Mouse (Mus musculus) heart, postnatal 25 days (tissue): ENCODE data around the gene Rbm3. TPM values are rescaled to one million over a fixed set of nuclear protein-coding genes. Genes with fewer than 3 reads are reported as not detected.
"Not testable (repeated sequence)": the region's sequence is repeated elsewhere in the genome, so short reads cannot be mapped to it uniquely, and the experiment has no call there.

Experiments used
- DNase-seq: peaks from one replicate; pipeline ENCODE4 v3.0.0; 2022; ENCODE audit warnings: low spot score
- intact Hi-C: fragments of 180-260 bp; cut with DNase I; formaldehyde crosslinking; loops from one replicate; pipeline ENCODE4 v1.15.1; 2025
- total RNA-seq, 2 experiments: library from RNA; stranded (reverse); gene quantifications; 2 replicates each; pipeline ENCODE4 v1.2.3; 2021

Gene Rbm3
- total RNA-seq, 2 experiments from 2014 or later, result 58.8 to 85.0 TPM

DNA sequence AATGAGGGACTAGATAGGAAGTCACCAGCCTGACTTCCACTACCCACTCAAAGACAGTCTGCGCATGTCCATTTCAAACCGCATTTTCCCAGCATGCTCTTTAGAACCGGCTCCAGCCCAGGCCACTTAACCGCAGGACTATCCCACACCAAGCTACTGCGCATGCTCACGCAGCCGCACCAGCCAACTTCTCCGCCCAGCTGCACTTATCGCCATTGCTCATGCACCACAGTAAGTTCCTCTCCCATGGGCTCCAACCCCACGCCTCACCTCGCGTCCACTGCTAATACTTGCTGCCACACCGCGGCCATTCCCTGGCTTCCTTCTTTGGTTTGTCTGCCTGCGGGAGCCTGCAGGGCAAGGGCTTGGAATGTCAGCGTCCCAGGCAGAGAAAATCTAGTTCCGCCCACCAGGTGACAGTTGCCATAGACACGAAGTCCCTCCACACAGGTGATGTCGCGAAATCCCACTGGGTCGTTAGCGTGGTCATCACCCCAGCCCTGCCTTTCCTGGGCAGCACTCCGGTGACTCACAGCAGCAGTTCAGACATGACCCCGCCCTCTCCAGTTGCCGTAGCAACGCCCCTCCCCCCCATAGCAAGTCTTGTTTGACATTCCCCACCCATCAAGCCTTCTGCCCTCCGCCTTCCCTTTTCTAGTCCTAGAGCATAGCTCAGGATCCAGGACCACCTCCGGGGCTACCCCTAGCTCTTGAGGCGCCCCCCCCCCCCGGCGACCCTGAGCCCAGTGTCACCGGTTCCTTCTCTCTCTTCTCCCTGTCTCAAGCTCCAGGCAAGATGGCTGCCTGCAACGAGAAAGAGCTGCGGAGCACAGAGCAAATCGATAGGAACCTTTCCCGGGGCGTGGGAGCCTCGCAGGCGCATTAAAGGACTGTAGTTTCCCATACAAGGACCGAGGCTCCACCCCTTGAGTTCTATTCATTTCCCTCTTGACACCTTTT, 13.4 kb downstream of the Rbm3 start, which contains the start of gene Wdr13:
TSS of gene Wdr13 (minus strand) at position 876 of the 960 bp plus-strand sequence.
- peak; percentile 81 for DNase-seq
- intact Hi-C loops, result no loop called here

DNA sequence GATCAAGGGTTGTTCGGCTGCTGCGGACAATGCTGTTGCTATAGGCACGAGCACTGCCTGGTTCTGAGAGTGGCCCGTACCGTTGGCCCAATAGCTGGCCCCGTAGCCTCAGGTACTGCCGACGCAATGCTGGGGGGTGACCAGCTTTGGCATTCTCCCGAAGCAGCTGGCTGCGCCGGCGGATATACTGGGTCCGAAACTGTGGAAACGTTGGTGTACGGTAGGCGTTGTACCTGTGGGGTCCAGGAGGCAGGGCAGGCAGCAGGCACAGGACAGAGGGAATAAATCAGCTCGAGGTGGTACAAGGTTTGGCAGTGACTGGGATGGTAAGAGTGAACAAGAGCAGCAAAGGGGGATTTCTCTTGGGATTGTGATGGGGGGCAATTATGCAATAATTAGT, 14.3 kb downstream of the Rbm3 start:
- intact Hi-C loops, result no loop called here
- DNase-seq, result no peak

DNA sequence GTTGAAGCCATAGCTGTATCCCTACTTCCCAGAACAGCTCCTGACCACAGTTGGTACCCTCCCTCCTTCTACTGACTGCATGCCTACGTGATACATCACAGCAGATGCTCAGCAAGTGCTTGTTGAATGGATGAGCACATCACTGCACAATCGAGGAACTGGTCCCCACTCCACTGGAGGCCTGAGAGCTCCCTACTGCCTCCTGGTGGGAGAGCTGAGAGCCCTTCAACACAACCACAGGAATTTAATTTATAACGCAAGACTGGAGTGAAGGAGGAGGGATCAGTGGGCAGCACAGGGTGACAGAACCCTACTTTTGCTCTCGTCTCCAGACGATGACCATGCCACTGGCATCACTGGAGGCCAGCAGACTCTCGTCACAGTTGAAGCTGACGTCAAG, 20.4 kb downstream of the Rbm3 start:
- no peak for DNase-seq
- intact Hi-C loops, result no loop called here

- intact Hi-C loops, result no loop called here
- no peak for DNase-seq
Observed at GRCm38 (mm10) chrX:8123821-8124470, 21.7 kb downstream of the Rbm3 start.

DNA sequence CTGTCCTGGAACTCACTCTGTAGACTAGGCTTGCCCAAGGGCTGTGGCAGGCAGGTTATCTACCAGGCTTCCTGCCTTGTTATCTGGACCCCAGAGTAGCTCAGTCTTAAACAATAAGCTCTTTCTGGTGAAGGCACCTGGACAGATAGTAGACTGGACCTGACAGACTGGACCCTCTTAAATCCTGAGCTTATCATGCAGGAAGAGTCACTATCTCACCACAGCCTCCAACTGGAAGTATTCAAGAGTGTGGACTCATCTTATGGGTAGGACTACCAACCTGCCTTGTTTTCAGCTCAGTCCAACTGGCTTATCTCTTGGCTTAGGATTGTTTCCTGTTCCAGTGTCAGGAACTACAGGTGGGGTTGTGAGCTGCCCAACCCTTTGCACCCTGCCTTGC, 28.4 kb downstream of the Rbm3 start:
- intact Hi-C loops, result no loop called here
- DNase-seq, result no peak

- intact Hi-C loops, result no loop called here
- DNase-seq, result no peak
Observed at GRCm38 (mm10) chrX:8115275-8115674, 30.4 kb downstream of the Rbm3 start.

- intact Hi-C loops, result no loop called here
- no peak for DNase-seq
Observed at GRCm38 (mm10) chrX:8105019-8105418, 40.7 kb downstream of the Rbm3 start.

GRCm38 (mm10) chrX:8102213-8102668, 43.4 kb downstream of the Rbm3 start:
- no peak for DNase-seq
- intact Hi-C loops, result no loop called here

DNA sequence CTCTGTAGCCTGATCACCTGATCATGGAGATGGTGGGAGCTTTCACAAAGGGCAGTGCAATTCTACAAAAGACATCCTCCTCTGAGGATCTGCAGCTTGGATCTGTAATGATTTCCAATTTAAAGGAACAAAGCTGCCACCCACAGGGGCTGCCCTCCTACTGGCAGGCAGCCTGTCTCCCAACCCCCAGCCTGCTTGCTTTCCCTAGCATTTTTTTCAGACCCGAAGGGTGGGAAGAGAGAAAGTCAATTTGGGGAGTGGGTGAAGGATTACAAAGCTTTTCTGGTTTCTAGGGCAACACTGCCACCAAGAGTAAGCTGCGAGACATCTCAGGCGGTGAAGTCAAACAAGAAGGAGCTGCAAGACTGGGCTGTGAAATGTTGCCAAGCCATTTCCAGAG, 44.7 kb downstream of the Rbm3 start:
- intact Hi-C loops, result no loop called here
- no peak for DNase-seq

GRCm38 (mm10) chrX:8099435-8099834, 46.2 kb downstream of the Rbm3 start:
- DNase-seq, result no peak
- intact Hi-C loops, result no loop called here

DNA sequence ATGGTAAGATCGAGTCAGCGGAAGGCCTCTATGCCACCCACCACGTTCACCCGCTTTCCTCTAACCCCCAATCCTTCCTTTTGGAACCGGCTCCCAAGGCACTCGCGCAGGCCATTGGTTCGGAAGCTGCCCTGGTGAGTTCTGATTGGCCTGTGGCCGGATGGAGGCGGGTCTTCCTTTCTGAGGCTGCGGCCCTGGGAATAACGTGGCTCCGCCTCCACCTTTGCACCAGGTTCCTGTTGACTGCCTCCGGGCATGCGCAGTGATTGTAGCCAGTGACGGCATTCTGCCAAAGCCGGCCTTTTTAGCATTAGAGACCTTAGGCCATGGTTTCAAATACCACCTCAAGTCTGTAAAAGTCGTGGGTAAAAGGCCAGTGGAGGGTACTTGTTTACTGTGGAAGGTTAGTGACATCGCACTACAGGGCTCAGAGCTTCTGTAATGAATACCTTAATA, 48.9 kb downstream of the Rbm3 start:
- intact Hi-C loops, result no loop called here

GRCm38 (mm10) chrX:8096068-8096786, 49.5 kb downstream of the Rbm3 start:
- intact Hi-C loops, result not testable (repeated sequence)
- peak; percentile 87 for DNase-seq

More for the DNA sequence above, 48.9 kb downstream of the Rbm3 start:
- peak; percentile 93 for DNase-seq

DNA sequence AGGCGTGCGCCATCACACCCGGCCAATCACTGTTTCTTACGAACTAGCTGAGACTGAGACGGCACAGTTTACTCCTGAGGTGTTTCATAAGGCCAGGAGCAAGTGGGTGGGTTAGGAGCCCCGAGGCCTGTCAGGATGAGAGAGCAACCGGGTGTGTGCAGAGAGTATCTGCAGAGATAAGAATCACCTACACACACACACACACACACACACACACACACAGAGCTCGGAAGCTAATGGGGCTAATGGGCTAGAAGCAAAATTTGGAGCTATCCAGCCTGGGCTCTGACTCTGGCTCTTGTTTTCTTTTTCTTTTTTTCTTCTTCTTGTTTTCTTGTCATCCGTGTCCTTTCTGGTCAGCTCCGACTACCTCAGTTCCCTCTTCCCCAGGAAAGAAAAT, 50.1 kb downstream of the Rbm3 start:
- intact Hi-C loops, result no loop called here
- DNase-seq, result no peak

- intact Hi-C loops, DNase-seq: not testable (repeated sequence)
Observed at GRCm38 (mm10) chrX:8090954-8091347, 54.7 kb downstream of the Rbm3 start.

DNA sequence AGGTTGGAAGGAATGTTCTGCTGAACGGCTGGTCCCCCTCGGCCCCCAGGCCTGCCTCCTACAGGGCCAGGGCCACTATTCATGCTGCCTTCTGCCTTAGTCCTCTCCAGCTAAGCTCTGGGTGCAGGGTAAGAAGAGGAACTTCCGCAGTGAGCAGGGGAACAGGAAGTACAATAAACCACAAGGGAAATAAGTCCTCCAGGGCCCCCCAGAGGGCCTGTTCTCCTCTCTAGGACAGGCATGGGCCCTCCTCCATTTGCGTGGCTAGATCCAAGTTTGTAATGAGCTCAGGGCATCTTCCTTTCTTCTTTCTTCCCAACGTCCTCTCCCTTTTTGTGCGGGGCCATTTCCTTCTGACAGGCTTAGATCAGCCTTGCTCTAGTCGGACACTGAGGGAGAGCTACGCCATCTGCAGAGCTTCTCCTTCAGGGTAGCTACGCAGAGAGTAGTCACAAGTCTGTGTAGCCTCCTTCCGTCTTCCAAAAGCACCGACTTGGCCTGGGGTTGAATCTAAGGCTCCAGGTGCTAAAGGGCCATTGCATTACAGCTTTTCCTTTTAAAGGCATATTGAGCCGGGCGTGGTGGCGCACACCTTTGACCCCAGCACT, 55.2 kb downstream of the Rbm3 start, which contains the start of gene Was:
TSS of gene Was (minus strand) at position 153 of the 608 bp plus-strand sequence.
- intact Hi-C loops, result no loop called here
- no peak for DNase-seq

DNA sequence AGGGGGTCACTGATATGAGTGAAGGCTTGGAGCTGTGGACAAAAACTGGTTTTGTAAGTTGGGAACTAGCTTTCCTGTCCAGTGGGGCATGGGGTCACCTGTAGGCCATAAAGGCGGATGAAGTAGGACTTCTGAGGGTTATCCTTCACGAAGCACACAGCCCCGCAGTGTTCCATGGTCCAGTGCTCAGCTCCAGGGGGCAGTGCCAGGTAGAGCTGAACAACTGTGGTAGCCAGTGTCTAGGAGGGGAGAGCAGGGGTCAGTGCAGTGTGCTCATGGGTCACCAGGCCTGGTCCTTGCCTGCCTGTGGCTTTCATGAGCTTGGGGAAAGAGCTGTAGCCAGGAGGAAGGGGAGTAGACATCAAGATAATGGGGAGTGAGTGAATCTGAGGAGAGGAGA, 55.9 kb downstream of the Rbm3 start:
- intact Hi-C loops, result no loop called here
- no peak for DNase-seq
